Mouse (Mus musculus) lung, adult 2 months (tissue): ENCODE measurements around the gene Sectm1b.

ENCODE experiments used
- CTCF ChIP-seq: fragments of 200-500 bp; IDR thresholded peaks from 2 replicates; pipeline ENCODE4 v1.5.1; 2011; ENCODE audit warnings: mild to moderate bottlenecking, low read length, control low read depth; ENCODE audit not compliant: insufficient read depth
- POLR2A ChIP-seq: fragments of 200-500 bp; IDR thresholded peaks from 2 replicates; pipeline ENCODE4 v1.6.1; 2011; ENCODE audit warnings: low read depth, mild to moderate bottlenecking, control low read depth, low read length, borderline replicate concordance; ENCODE audit errors: extremely low read depth

DNA sequence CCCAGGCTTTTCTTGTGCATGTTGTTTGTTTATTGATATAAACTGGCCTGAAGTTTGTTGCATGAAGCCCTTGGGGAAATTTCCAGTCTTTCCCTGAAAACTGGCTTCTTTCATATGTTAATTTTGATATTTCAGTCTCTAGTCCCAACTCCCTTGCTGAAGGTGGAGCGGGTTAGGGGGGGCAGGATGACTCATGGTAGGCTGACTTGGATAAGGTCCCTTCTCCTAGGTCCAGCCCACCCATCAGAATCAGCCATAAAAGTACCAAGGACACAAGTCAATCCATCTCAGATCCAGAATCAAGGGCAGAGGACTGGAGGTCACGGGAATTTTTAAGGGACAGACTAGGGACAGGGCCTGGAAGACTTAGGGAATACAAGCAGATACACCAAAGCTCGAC, 47.7 kb upstream of the Sectm1b start:
- TF ChIP-seq POLR2A (no peak), CTCF (no peak)
